Mouse (Mus musculus): ENCODE results near the gene Olfr648. TPM values are rescaled to one million over a fixed set of nuclear protein-coding genes. Genes with fewer than 3 reads are reported as not detected.

The Olfr648 gene
- polyA plus RNA-seq (2015; fragmentation: Nextera tagmentation; extraction: Ambion mirVana): 0.24 and 0.26 TPM in 2 replicates

DNA sequence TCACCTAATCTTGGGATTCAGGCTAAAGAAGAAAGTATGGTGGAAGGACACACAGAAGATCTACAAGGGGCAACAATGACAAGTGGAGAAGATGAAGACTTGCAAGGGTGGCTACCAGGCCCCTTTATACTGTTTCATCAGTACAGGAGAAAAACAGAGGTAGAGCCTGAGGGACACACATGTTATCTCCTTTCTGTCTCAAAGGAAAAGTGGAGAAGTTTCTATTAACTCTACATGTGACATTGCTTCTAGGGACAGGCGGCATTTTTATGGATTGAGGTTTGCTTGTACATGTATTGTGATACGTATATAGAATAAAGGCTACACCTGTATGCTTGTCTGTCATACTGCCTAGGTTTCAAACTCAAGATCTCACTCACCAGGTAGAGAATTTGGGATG lies at the start of gene Olfr648:
Gene Olfr648, minus strand, starts transcription at position 101 of the 400 bp plus-strand sequence.
- 80% methylated on average over 2 of the region's 2 CpGs for WGBS
- H3K4me1 ChIP-seq: no peaks in the 10 kb centered on the region
- no peak within 1 kb of the TSS for H3K9ac ChIP-seq
- no peak for ATAC-seq (ENCODE audit: insufficient read depth, low FRiP score, low read depth)
- no peaks in the 10 kb centered on the region for H3K27me3 ChIP-seq (replicated peaks)
- no peak within 1 kb of the TSS for H3K4me2 ChIP-seq
- H3K36me3 ChIP-seq: no peaks in the 10 kb centered on the region
- H3K4me3 ChIP-seq (replicated peaks): no peak within 1 kb of the TSS
- no peak within 1 kb of the TSS for H3K27ac ChIP-seq
- no peaks in the 10 kb centered on the region for H3K9me3 ChIP-seq

- H3K27me3 ChIP-seq (replicated peaks): no peaks in the 10 kb centered on the region
- H3K36me3 ChIP-seq: no peaks in the 10 kb centered on the region
- H3K9me3 ChIP-seq: no peaks in the 10 kb centered on the region
- ATAC-seq (ENCODE audit: insufficient read depth, low FRiP score, low read depth): no peak
- no peak overlapping the region for H3K27ac ChIP-seq
- H3K9ac ChIP-seq: no peak overlapping the region
- H3K4me1 ChIP-seq: no peaks in the 10 kb centered on the region
- WGBS: 37% methylated on average over 2 of the region's 2 CpGs
- no peak overlapping the region for H3K4me2 ChIP-seq
- no peak overlapping the region for H3K4me3 ChIP-seq (replicated peaks)
Observed at GRCm38 (mm10) chr7:104231203-104231602, 48.0 kb upstream of the Olfr648 start.

DNA sequence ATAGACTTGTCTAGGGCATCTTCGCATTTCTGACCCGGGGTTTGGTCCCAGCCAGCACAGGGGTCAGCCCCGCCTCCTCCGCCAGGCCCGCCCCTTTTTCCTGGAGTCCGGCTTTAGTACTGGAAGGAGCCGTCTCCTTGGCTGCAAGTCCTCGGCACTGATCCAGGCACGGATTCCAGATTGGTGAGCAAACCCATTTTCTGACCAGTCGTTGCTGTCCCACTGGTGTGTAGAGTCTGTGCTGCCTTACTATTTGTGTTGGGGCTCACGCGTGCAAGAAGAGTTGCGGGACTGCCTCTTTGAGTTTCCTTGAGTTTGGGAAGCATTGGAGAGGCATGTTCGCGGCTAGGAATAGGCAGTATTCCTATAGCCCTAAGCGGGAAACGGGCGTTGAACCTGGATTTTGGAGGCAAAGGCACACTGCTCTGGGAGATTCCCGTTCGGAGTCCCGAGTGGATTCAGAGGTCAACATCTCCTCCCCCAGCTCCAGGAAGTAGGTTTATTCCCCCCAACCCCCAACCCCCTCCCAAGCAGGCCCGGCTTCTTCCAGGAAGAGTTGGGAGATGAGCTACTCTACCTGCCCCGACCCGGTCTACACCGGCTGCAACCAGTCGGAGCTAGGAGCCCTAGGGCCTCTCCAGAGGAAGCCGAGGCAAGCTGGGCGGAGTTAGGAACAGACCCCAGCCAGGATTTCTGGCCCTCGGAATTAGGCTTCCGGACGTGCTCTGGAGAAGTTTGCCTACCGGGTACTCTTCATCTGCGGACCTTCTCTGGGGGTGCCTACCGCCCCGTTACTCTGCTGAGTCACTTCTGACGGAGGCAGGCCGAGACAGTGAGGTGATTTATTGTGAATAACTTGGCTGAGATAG lies 35.7 kb upstream of the Olfr648 start, which contains the start of gene Trim6:
Gene Trim6, plus strand, starts transcription at position 93 of the 869 bp plus-strand sequence.
- Histone ChIP-seq H3K4me2 (peak within 1 kb of the TSS; percentile 68), H3K9me3 (no peaks in the 10 kb centered on the region), H3K27me3 (replicated peaks) (no peaks in the 10 kb centered on the region), H3K27ac (no peak within 1 kb of the TSS; the same call in 1 of the 2 replicates), H3K4me1 (0 out of 2 replicates have a peak, but pooled peaks cover 4% of the 10 kb centered on the region), H3K36me3 (no peaks in the 10 kb centered on the region), H3K9ac (0 out of 2 replicates have a peak within 1 kb of the TSS, but pooled peaks have one; percentile 12), H3K4me3 (replicated peaks) (peak within 1 kb of the TSS; percentile 40)
- ATAC-seq (ENCODE audit: insufficient read depth, low FRiP score, low read depth): peak; percentile 82; the same call in 1 of the 2 replicates
- 3% methylated on average over 37 of the region's 37 CpGs for WGBS

GRCm38 (mm10) chr7:104217881-104218280 lies 34.7 kb upstream of the Olfr648 start:
- WGBS: 66% methylated on average over 2 of the region's 2 CpGs
- Histone ChIP-seq H3K27me3 (replicated peaks) (no peaks in the 10 kb centered on the region), H3K4me3 (replicated peaks) (no peak overlapping the region), H3K4me1 (0 out of 2 replicates have a peak, but pooled peaks cover 4% of the 10 kb centered on the region), H3K9me3 (no peaks in the 10 kb centered on the region), H3K27ac (no peak overlapping the region), H3K9ac (no peak overlapping the region), H3K36me3 (no peaks in the 10 kb centered on the region), H3K4me2 (no peak overlapping the region)
- 0 out of 2 replicates have a peak, but pooled peaks have one; percentile 31 for ATAC-seq (ENCODE audit: insufficient read depth, low FRiP score, low read depth)

DNA sequence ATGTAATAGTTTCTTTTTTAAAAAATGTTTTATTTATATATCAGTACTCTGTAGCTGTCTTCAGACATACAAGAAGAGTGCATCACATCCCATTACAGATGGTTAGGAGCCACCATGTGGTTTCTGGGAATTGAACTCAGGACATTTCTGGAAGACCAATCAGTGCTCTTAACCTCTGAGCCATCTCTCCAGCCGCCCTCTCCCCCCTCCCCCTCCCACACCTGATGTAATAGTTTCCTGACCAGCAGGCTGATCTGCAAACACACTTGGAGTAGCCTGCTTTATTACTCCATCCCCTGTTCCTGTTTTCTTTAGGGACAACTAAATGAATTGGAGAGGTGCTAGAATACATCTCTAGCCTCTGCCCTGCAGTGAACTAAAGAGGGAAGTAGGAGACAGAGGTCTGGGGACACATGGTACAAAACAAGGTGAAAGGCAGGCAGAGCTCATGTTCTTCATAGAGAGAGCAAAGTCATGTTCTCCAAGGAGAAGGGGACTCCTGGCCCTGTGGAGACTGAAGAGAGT lies 32.9 kb upstream of the Olfr648 start:
- no peak for ATAC-seq (ENCODE audit: insufficient read depth, low FRiP score, low read depth)
- H3K36me3 ChIP-seq: no peaks in the 10 kb centered on the region
- H3K27ac ChIP-seq: no peak overlapping the region
- H3K4me1 ChIP-seq: 0 out of 2 replicates have a peak, but pooled peaks cover 4% of the 10 kb centered on the region
- no peak overlapping the region for H3K4me3 ChIP-seq (replicated peaks)
- no peak overlapping the region for H3K9ac ChIP-seq
- no peaks in the 10 kb centered on the region for H3K27me3 ChIP-seq (replicated peaks)
- no peak overlapping the region for H3K4me2 ChIP-seq
- H3K9me3 ChIP-seq: no peaks in the 10 kb centered on the region
- 53% methylated on average over 1 of the region's 1 CpGs for WGBS

DNA sequence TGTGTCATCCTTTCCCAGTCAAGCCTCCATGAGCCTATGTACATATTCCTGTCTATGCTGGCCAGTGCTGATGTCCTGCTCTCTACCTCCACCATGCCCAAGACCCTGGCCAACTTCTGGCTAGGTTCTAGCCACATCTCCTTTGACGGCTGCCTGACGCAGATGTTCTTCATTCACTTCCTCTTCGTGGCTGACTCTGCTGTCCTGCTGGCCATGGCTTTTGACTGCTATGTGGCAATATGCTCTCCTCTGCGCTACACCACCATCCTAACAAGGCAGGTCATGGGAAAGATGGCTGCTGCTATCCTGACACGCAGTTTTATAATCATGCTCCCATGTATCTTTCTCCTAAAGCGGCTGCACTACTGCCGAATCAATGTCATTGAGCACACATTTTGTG lies 23.0 kb upstream of the Olfr648 start:
- 87% methylated on average over 7 of the region's 7 CpGs for WGBS
- Histone ChIP-seq H3K36me3 (no peaks in the 10 kb centered on the region), H3K27me3 (replicated peaks) (no peaks in the 10 kb centered on the region), H3K27ac (no peak overlapping the region), H3K4me3 (replicated peaks) (no peak overlapping the region), H3K4me2 (no peak overlapping the region), H3K9ac (no peak overlapping the region), H3K9me3 (no peaks in the 10 kb centered on the region), H3K4me1 (no peaks in the 10 kb centered on the region)
- no peak for ATAC-seq (ENCODE audit: insufficient read depth, low FRiP score, low read depth)

- H3K9me3 ChIP-seq: no peaks in the 10 kb centered on the region
Observed at GRCm38 (mm10) chr7:104199822-104200221, 16.6 kb upstream of the Olfr648 start.

DNA sequence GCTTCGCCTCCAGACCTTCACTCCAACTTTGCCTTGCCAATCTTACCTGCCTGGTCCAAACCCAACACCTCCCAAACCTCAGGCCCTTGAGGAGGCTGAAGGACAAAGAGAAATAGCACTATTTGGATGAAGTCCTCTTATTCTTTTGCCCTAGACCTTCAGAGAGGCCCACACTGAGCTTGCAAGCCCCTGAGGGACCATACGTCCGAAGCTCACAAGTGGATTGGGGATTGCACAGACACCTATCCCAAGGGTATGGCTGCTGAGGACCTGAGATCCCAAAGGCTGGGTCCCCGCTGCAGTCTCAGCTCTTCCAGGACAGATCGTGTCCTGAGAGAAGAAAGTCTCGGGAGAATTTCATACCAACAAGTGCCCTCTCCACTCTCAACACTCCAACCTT lies 12.7 kb upstream of the Olfr648 start, which contains the start of gene Olfr649:
Gene Olfr649, minus strand, starts transcription at position 101 of the 400 bp plus-strand sequence.
- no peaks in the 10 kb centered on the region for H3K4me1 ChIP-seq
- 79% methylated on average over 6 of the region's 6 CpGs for WGBS
- H3K4me3 ChIP-seq (replicated peaks): no peak within 1 kb of the TSS

More at GRCm38 (mm10) chr7:104199822-104200221, 16.6 kb upstream of the Olfr648 start:
- WGBS: 4% methylated on average over 5 of the region's 5 CpGs
- no peak overlapping the region for H3K4me3 ChIP-seq (replicated peaks)
- H3K27ac ChIP-seq: no peak overlapping the region
- H3K4me2 ChIP-seq: no peak overlapping the region
- no peaks in the 10 kb centered on the region for H3K27me3 ChIP-seq (replicated peaks)
- ATAC-seq (ENCODE audit: insufficient read depth, low FRiP score, low read depth): peak; percentile 71; the same call in 1 of the 2 replicates
- H3K4me1 ChIP-seq: no peaks in the 10 kb centered on the region
- H3K36me3 ChIP-seq: no peaks in the 10 kb centered on the region
- H3K9ac ChIP-seq: no peak overlapping the region

DNA sequence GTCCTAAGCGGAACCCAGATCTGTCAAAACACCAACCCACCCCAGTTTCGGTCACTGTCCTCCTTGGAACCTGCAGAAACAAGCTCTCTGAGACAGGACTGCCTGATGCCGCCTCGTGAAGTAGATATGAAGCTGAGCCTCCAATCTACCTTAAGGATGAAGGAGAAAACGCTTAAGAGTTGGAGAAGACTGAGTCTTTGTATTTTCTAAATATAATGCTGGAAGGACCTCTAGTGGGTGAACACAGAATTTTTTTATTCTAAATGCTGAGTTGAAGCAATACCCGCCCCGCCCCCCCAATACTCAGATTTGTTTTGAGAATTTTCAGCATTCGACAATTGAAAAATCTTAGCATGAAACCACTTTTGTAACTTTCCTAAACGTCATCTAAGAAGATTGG lies 8.1 kb upstream of the Olfr648 start:
- no peak overlapping the region for H3K27ac ChIP-seq
- H3K4me2 ChIP-seq: no peak overlapping the region
- 60% methylated on average over 9 of the region's 9 CpGs for WGBS
- no peaks in the 10 kb centered on the region for H3K9me3 ChIP-seq
- H3K36me3 ChIP-seq: no peaks in the 10 kb centered on the region
- no peak for ATAC-seq (ENCODE audit: insufficient read depth, low FRiP score, low read depth)
- H3K9ac ChIP-seq: no peak overlapping the region
- no peaks in the 10 kb centered on the region for H3K4me1 ChIP-seq
- no peaks in the 10 kb centered on the region for H3K27me3 ChIP-seq (replicated peaks)
- H3K4me3 ChIP-seq (replicated peaks): no peak overlapping the region

More for the DNA sequence above, 12.7 kb upstream of the Olfr648 start, which contains the start of gene Olfr649:
- H3K27me3 ChIP-seq (replicated peaks): no peaks in the 10 kb centered on the region
- H3K9ac ChIP-seq: no peak within 1 kb of the TSS
- no peaks in the 10 kb centered on the region for H3K9me3 ChIP-seq
- no peaks in the 10 kb centered on the region for H3K36me3 ChIP-seq
- H3K4me2 ChIP-seq: no peak within 1 kb of the TSS
- no peak within 1 kb of the TSS for H3K27ac ChIP-seq
- no peak for ATAC-seq (ENCODE audit: insufficient read depth, low FRiP score, low read depth)

DNA sequence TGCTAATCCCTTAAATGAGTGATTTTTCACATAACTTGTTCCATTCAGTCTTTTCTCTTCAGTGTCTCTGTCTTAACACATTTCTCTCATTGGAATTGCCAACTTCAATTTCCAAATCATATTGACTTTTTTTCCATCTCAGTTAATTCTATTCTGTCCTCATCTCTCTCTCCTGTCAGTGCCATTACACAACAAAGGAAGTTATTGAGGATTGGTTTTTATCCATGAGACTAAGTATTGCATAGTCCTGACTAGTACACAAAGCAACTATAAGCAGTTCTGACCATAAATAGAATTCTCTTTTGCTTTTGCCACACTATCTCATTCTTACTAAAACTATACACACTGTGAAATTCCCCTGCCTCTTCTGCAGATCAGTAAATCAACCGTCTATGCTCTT lies 4.1 kb downstream of the Olfr648 start:
- Histone ChIP-seq H3K9ac (no peak overlapping the region), H3K9me3 (no peaks in the 10 kb centered on the region), H3K27ac (no peak overlapping the region), H3K4me1 (no peaks in the 10 kb centered on the region), H3K4me2 (no peak overlapping the region), H3K27me3 (replicated peaks) (no peaks in the 10 kb centered on the region), H3K36me3 (no peaks in the 10 kb centered on the region), H3K4me3 (replicated peaks) (no peak overlapping the region)
- no peak for ATAC-seq (ENCODE audit: insufficient read depth, low FRiP score, low read depth)
- WGBS: 84% methylated on average over 1 of the region's 1 CpGs

DNA sequence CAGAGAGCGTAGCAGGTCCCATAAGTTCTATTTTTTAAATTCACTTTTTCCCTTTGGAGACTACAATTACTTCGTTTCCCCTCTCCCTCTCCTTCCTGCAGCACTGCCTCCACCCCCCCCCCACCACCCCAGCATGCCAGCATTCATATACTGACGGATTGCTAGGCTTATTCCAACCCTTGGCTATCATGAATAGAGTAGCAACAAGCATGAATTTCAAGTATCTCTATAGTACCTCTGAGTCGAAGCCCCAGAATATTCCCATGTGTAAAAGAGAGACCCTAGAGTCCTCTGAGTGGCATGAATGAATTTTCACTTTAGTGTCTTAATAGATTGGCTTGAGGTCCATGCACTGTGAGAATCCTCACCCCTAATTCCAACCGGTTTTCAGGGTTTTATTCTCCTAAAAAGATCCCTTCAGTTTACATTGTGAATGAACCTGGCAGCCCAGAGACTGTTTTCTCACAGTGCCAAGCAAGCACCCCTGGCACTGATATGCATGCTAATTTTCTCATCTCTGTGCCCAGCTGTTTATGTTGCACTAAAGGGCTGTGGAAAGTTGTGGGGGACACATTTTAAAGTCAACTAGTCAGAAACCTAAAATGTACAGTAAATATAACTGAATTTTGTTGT lies 4.7 kb downstream of the Olfr648 start:
- H3K36me3 ChIP-seq: no peaks in the 10 kb centered on the region
- H3K4me1 ChIP-seq: no peaks in the 10 kb centered on the region
- H3K4me2 ChIP-seq: no peak overlapping the region
- H3K27ac ChIP-seq: no peak overlapping the region
- no peak for ATAC-seq (ENCODE audit: insufficient read depth, low FRiP score, low read depth)
- H3K27me3 ChIP-seq (replicated peaks): no peaks in the 10 kb centered on the region
- no peak overlapping the region for H3K4me3 ChIP-seq (replicated peaks)
- 73% methylated on average over 5 of the region's 5 CpGs for WGBS
- H3K9ac ChIP-seq: no peak overlapping the region
- no peaks in the 10 kb centered on the region for H3K9me3 ChIP-seq

Data from stomach, embryonic 15.5 days (tissue).